Mouse (Mus musculus) heart, embryonic 15.5 days (tissue): ENCODE measurements around the gene Fndc9. TPM values are rescaled to one million over a fixed set of nuclear protein-coding genes. Genes with fewer than 3 reads are reported as not detected.

Source experiments
- ATAC-seq: fragments of 200-750 bp; cut with Nextera tagmentation; replicated peaks from 2 replicates; pipeline ENCODE4 v1.8.0; 2017; ENCODE audit warnings: low read depth, moderate TSS enrichment; ENCODE audit not compliant: insufficient number of reproducible peaks, insufficient read depth, low FRiP score
- H3K27ac ChIP-seq: fragments of 300-500 bp; sonication (generic); 2 replicates; pipeline ENCODE4 v1.5.1; 2015; ENCODE audit warnings: mild to moderate bottlenecking, inconsistent platforms
- H3K27me3 ChIP-seq: fragments of 300-500 bp; sonication (generic); 2 replicates; pipeline ENCODE4 v1.6.1; 2015; ENCODE audit warnings: inconsistent platforms
- H3K36me3 ChIP-seq: fragments of 300-500 bp; sonication (generic); 2 replicates; pipeline ENCODE4 v1.6.1; 2015; ENCODE audit warnings: mild to moderate bottlenecking, inconsistent platforms
- H3K4me1 ChIP-seq: fragments of 300-500 bp; sonication (generic); replicated peaks from 2 replicates; pipeline ENCODE4 v1.6.1; 2015; ENCODE audit warnings: inconsistent platforms
- H3K4me2 ChIP-seq: fragments of 300-500 bp; sonication (generic); 2 replicates; pipeline ENCODE4 v1.6.1; 2015; ENCODE audit warnings: inconsistent platforms, mild to moderate bottlenecking, moderate library complexity
- H3K4me3 ChIP-seq: fragments of 300-500 bp; sonication (generic); 2 replicates; pipeline ENCODE4 v1.5.1; 2015; ENCODE audit warnings: mild to moderate bottlenecking, inconsistent platforms
- H3K9ac ChIP-seq: fragments of 300-500 bp; sonication (generic); 2 replicates; pipeline ENCODE4 v1.6.1; 2015; ENCODE audit warnings: mild to moderate bottlenecking, inconsistent platforms
- H3K9me3 ChIP-seq: fragments of 300-500 bp; sonication (generic); replicated peaks from 2 replicates; pipeline ENCODE4 v1.6.1; 2016; ENCODE audit warnings: inconsistent platforms
- WGBS: fragments of 180-500 bp; shearing (Covaris S2); methylation state at CpG from one replicate; pipeline ENCODE4 v1.1.7; 2015; ENCODE audit warnings: mixed read lengths; 5-methylcytosine and 5-hydroxymethylcytosine counted together
- polyA plus RNA-seq: library from polyadenylated mRNA; unstranded; fragments of >200 nt; fragmentation: Nextera tagmentation; extraction: Ambion mirVana; gene quantifications from 2 replicates; pipeline ENCODE4 v1.2.1, GENCODE M21; 2015

The Fndc9 gene
- polyA plus RNA-seq, 1 experiment from 2014 or later: not detected

- no peak for ATAC-seq
- no peaks in the 10 kb centered on the region for H3K9me3 ChIP-seq
- WGBS: 86% methylated on average over 11 of the region's 11 CpGs
- no peak overlapping the region for H3K9ac ChIP-seq
- no peak overlapping the region for H3K27ac ChIP-seq
- H3K4me1 ChIP-seq: no peaks in the 10 kb centered on the region
- H3K27me3 ChIP-seq: no peaks in the 10 kb centered on the region
- no peak overlapping the region for H3K4me3 ChIP-seq
- H3K36me3 ChIP-seq: no peaks in the 10 kb centered on the region
- H3K4me2 ChIP-seq: no peak overlapping the region
Measured at GRCm38 (mm10) chr11:46263291-46263690, 28.0 kb downstream of the Fndc9 start.

- Histone ChIP-seq H3K4me2 (no peak overlapping the region), H3K4me1 (no peaks in the 10 kb centered on the region), H3K27me3 (no peaks in the 10 kb centered on the region), H3K36me3 (no peaks in the 10 kb centered on the region), H3K4me3 (no peak overlapping the region), H3K9ac (no peak overlapping the region), H3K9me3 (no peaks in the 10 kb centered on the region), H3K27ac (no peak overlapping the region)
- ATAC-seq: no peak
- 82% methylated on average over 3 of the region's 3 CpGs for WGBS
Measured at GRCm38 (mm10) chr11:46264584-46264983, 29.3 kb downstream of the Fndc9 start.

GRCm38 (mm10) chr11:46265031-46265786, 29.9 kb downstream of the Fndc9 start:
- 85% methylated on average over 11 of the region's 11 CpGs for WGBS

GRCm38 (mm10) chr11:46268991-46269390, 33.7 kb downstream of the Fndc9 start:
- ATAC-seq: no peak
- no peak overlapping the region for H3K4me3 ChIP-seq
- 16% methylated on average over 7 of the region's 7 CpGs for WGBS

More at GRCm38 (mm10) chr11:46265031-46265786, 29.9 kb downstream of the Fndc9 start:
- no peaks in the 10 kb centered on the region for H3K9me3 ChIP-seq
- no peak overlapping the region for H3K4me3 ChIP-seq
- H3K4me1 ChIP-seq: no peaks in the 10 kb centered on the region
- no peak overlapping the region for H3K9ac ChIP-seq
- no peak overlapping the region for H3K27ac ChIP-seq
- no peak overlapping the region for H3K4me2 ChIP-seq
- no peaks in the 10 kb centered on the region for H3K27me3 ChIP-seq
- H3K36me3 ChIP-seq: no peaks in the 10 kb centered on the region
- ATAC-seq: no peak

GRCm38 (mm10) chr11:46269391-46269790, 34.1 kb downstream of the Fndc9 start:
- Histone ChIP-seq H3K27me3 (no peaks in the 10 kb centered on the region), H3K27ac (no peak overlapping the region), H3K36me3 (no peaks in the 10 kb centered on the region), H3K9me3 (no peaks in the 10 kb centered on the region), H3K4me3 (no peak overlapping the region), H3K9ac (no peak overlapping the region), H3K4me2 (no peak overlapping the region), H3K4me1 (no peaks in the 10 kb centered on the region)
- ATAC-seq: no peak
- 71% methylated on average over 9 of the region's 9 CpGs for WGBS

More at GRCm38 (mm10) chr11:46268991-46269390, 33.7 kb downstream of the Fndc9 start:
- Histone ChIP-seq H3K9me3 (no peaks in the 10 kb centered on the region), H3K4me1 (no peaks in the 10 kb centered on the region), H3K4me2 (no peak overlapping the region), H3K27me3 (no peaks in the 10 kb centered on the region), H3K9ac (no peak overlapping the region), H3K27ac (no peak overlapping the region), H3K36me3 (no peaks in the 10 kb centered on the region)

- Histone ChIP-seq H3K9me3 (no peaks in the 10 kb centered on the region), H3K27me3 (no peaks in the 10 kb centered on the region), H3K4me3 (no peak overlapping the region), H3K4me2 (no peak overlapping the region), H3K4me1 (no peaks in the 10 kb centered on the region), H3K36me3 (no peaks in the 10 kb centered on the region), H3K27ac (no peak overlapping the region), H3K9ac (no peak overlapping the region)
- 55% methylated on average over 3 of the region's 3 CpGs for WGBS
- ATAC-seq: no peak
Measured at GRCm38 (mm10) chr11:46269893-46270292, 34.6 kb downstream of the Fndc9 start.

- no peaks in the 10 kb centered on the region for H3K9me3 ChIP-seq
- no peaks in the 10 kb centered on the region for H3K36me3 ChIP-seq
- H3K27ac ChIP-seq: no peak overlapping the region
- H3K4me2 ChIP-seq: no peak overlapping the region
- H3K4me3 ChIP-seq: no peak overlapping the region
- WGBS: 64% methylated on average over 8 of the region's 8 CpGs
- H3K27me3 ChIP-seq: no peaks in the 10 kb centered on the region
- H3K9ac ChIP-seq: no peak overlapping the region
- no peak for ATAC-seq
- no peaks in the 10 kb centered on the region for H3K4me1 ChIP-seq
Measured at GRCm38 (mm10) chr11:46272058-46272681, 36.8 kb downstream of the Fndc9 start.

- Histone ChIP-seq H3K36me3 (no peaks in the 10 kb centered on the region), H3K9me3 (no peaks in the 10 kb centered on the region), H3K4me3 (no peak overlapping the region), H3K27ac (no peak overlapping the region), H3K27me3 (no peaks in the 10 kb centered on the region), H3K4me2 (no peak overlapping the region), H3K9ac (no peak overlapping the region), H3K4me1 (no peaks in the 10 kb centered on the region)
- ATAC-seq: no peak
- WGBS: 95% methylated on average over 3 of the region's 3 CpGs
Measured at GRCm38 (mm10) chr11:46273969-46274368, 38.6 kb downstream of the Fndc9 start.

- ATAC-seq: no peak; the same call in 1 of the 2 replicates
- Histone ChIP-seq H3K4me3 (no peak overlapping the region), H3K4me1 (no peaks in the 10 kb centered on the region), H3K4me2 (no peak overlapping the region), H3K9me3 (no peaks in the 10 kb centered on the region), H3K36me3 (no peaks in the 10 kb centered on the region), H3K27ac (no peak overlapping the region), H3K27me3 (no peaks in the 10 kb centered on the region), H3K9ac (no peak overlapping the region)
- WGBS: 3% methylated on average over 5 of the region's 6 CpGs
Measured at GRCm38 (mm10) chr11:46275302-46275701, 40.0 kb downstream of the Fndc9 start.

- Histone ChIP-seq H3K4me2 (no peak overlapping the region), H3K36me3 (no peaks in the 10 kb centered on the region), H3K27ac (no peak overlapping the region), H3K4me3 (no peak overlapping the region), H3K4me1 (no peaks in the 10 kb centered on the region), H3K27me3 (no peaks in the 10 kb centered on the region), H3K9me3 (no peaks in the 10 kb centered on the region), H3K9ac (no peak overlapping the region)
- no peak for ATAC-seq
- WGBS: 82% methylated on average over 8 of the region's 8 CpGs
Measured at GRCm38 (mm10) chr11:46276168-46276567, 40.8 kb downstream of the Fndc9 start.

GRCm38 (mm10) chr11:46276778-46277177, 41.4 kb downstream of the Fndc9 start:
- H3K27ac ChIP-seq: no peak overlapping the region
- H3K4me2 ChIP-seq: no peak overlapping the region
- H3K9me3 ChIP-seq: no peaks in the 10 kb centered on the region
- H3K4me1 ChIP-seq: no peaks in the 10 kb centered on the region
- H3K36me3 ChIP-seq: no peaks in the 10 kb centered on the region
- no peak overlapping the region for H3K9ac ChIP-seq
- no peak overlapping the region for H3K4me3 ChIP-seq
- WGBS: 39% methylated on average over 5 of the region's 5 CpGs
- ATAC-seq: no peak
- H3K27me3 ChIP-seq: no peaks in the 10 kb centered on the region

- Histone ChIP-seq H3K4me2 (no peak overlapping the region), H3K9ac (no peak overlapping the region), H3K36me3 (no peaks in the 10 kb centered on the region), H3K27me3 (no peaks in the 10 kb centered on the region), H3K4me1 (no peaks in the 10 kb centered on the region), H3K4me3 (no peak overlapping the region), H3K9me3 (no peaks in the 10 kb centered on the region), H3K27ac (no peak overlapping the region)
- no peak for ATAC-seq
- WGBS: 69% methylated on average over 5 of the region's 5 CpGs
Measured at GRCm38 (mm10) chr11:46278140-46278539, 42.8 kb downstream of the Fndc9 start.
